Mouse (Mus musculus) spleen, postnatal 0 days (tissue): ENCODE data around the gene Krtap4-13. TPM values are rescaled to one million over a fixed set of nuclear protein-coding genes. Genes with fewer than 3 reads are reported as not detected.

Experiments used
- polyA plus RNA-seq: library from polyadenylated mRNA; unstranded; fragments of >200 nt; fragmentation: Nextera tagmentation; extraction: Ambion mirVana; gene quantifications from 2 replicates; pipeline ENCODE4 v1.2.1, GENCODE M21; 2015

Gene Krtap4-13
- not detected in 2 replicates for polyA plus RNA-seq

DNA sequence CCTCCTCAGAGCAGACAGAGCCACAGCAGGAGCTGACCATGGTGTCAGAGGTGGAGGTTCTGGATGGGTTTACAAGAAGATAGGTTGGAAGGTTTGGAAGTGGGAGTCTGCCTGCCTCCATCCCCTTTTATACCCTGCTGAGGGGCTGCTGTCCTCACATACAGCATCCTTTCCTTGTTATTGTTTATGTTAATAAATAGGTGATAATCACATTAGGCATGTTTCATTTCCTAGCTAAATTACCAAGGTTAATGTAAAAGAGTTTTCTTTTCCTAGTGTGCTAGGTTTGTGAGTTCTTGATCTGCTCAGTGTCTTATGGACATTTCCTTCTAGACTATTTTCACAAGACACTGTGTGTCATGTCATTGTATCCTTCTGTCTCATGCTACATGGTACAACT lies at the start of gene Krtap4-13:
Gene Krtap4-13, minus strand, starts transcription at position 101 of the 400 bp plus-strand sequence.

DNA sequence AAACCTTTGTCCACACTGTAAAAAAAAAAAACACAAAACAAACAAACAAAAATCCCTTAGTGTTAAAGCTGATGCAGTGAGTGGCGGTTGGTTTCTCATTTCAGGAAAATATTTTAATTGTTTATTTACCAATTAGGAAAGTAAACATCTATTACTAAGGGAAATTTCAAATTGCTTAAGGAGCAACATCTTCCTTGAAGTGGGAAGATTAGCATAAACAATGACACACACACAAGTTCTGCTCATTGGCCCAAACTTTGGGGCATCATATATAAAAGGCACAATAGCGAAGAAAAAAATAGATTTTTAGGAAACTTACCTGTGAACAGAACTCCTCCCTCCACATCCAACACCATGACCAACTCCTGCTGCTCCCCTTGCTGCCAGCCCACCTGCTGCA lies 47.9 kb upstream of the Krtap4-13 start, which contains the start of gene Gm11568:
Gene Gm11568, plus strand, starts transcription at position 301 of the 400 bp plus-strand sequence.

DNA sequence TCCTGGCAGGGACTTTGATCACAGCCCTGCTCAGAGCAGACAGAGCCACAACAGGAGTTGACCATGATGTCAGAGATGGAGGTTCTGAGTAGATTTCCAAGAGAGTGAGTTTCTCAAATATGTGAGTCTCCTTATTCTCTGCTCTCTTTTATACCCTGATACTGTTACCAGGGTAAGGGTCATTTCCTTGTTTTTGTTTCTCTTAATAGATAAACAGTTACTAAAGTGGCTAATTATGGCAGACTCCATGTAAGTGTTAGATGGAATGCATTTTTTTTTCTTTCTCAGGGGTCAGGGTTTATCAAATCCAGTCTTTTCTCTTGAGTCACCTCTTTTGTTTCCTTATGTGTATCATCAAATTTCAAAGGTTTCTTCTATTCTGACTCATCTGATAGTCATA lies 41.8 kb upstream of the Krtap4-13 start, which contains the start of gene Krtap4-16:
Gene Krtap4-16, minus strand, starts transcription at position 101 of the 400 bp plus-strand sequence.

GRCm38 (mm10) chr11:99837966-99838365 lies 28.3 kb upstream of the Krtap4-13 start, which contains the start of gene 2300003K06Rik:
Gene 2300003K06Rik, minus strand, starts transcription at chr11:99838066.

DNA sequence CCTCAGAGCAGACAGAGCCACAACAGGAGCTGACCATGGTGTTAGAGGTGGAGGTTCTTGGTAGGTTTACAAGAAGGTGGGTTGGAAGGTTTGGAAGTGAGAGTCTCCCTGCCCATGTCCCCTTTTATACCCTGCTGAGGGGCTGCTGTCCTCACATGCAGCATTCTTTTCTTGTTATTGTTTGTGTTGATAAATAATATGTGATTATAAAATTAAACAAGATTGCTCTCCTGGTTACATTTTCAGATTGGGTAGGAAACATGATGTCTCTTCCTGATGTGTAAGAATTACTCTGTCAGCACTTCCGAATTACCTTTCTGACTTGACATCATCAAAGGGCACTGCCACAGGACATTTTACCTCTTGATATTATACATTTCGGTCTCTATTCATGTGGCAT lies 5.9 kb upstream of the Krtap4-13 start, which contains the start of gene Gm11564:
Gene Gm11564, minus strand, starts transcription at position 101 of the 400 bp plus-strand sequence.

GRCm38 (mm10) chr11:99804346-99804745 lies 5.3 kb downstream of the Krtap4-13 start, which contains the start of gene Gm11554:
Gene Gm11554, minus strand, starts transcription at chr11:99804446.

DNA sequence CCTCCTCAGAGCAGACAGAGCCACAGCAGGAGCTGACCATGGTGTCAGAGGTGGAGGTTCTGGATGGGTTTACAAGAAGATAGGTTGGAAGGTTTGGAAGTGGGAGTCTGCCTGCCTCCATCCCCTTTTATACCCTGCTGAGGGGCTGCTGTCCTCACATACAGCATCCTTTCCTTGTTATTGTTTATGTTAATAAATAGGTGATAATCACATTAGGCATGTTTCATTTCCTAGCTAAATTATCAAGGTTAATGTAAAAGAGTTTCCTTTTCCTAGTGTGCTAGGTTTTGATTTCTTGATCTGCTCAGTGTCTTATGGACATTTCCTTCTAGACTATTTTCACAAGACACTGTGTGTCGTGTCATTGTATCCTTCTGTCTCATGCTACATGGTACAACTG lies 10.9 kb downstream of the Krtap4-13 start, which contains the start of gene Gm11569:
Gene Gm11569, minus strand, starts transcription at position 101 of the 400 bp plus-strand sequence.

GRCm38 (mm10) chr11:99793367-99793766 lies 16.3 kb downstream of the Krtap4-13 start, which contains the start of gene Gm11596:
Gene Gm11596, minus strand, starts transcription at chr11:99793467.

DNA sequence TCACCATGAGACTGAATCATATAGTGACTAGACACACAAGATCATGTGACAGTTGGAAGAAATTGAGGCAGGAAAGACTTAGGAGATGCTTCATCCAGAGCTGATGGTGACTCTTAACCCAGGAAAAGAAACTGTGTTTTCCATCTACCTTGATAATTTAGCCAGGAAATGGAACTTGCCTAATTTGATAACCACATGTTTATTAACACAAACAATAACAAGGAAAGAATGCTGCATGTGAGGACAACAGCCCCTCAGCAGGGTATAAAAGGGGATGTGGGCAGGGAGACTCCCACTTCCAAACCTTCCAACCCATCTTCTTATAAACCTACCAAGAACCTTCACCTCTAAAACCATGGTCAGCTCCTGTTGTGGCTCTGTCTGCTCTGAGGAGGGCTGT lies 24.8 kb downstream of the Krtap4-13 start, which contains the start of gene Krtap4-9:
Gene Krtap4-9, plus strand, starts transcription at position 301 of the 400 bp plus-strand sequence.

DNA sequence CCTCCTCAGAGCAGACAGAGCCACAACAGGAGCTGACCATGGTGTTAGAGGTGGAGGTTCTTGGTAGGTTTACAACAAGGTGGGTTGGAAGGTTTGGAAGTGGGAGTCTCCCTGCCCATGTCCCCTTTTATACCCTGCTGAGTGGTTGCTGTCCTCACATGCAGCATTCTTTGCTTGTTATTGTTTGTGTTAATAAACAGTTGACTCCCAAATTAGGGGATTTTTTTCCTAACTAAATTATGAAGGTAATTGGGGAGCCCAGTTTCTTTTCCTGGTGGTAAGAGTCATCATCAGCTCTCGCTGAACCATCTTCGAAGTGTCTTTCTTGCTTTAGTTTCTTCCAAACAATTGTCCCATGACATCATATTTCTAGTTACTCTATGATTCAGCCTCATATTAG lies 29.1 kb downstream of the Krtap4-13 start, which contains the start of gene Krtap4-8:
Gene Krtap4-8, minus strand, starts transcription at position 101 of the 400 bp plus-strand sequence.

DNA sequence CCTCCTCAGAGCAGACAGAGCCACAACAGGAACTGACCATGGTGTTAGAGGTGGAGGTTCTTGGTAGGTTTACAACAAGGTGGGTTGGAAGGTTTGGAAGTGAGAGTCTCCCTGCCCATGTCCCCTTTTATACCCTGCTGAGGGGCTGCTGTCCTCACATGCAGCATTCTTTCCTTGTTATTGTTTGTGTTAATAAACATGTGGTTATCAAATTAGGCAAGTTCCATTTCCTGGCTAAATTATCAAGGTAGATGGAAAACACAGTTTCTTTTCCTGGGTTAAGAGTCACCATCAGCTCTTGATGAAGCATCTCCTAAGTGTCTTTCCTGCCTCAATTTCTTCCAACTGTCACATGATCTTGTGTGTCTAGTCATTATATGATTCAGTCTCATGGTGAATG lies 36.9 kb downstream of the Krtap4-13 start, which contains the start of gene Gm11595:
Gene Gm11595, minus strand, starts transcription at position 101 of the 400 bp plus-strand sequence.

Other genes starting within 250 kb of the Krtap4-13 start
- gene Krtap3-1, start 243.3 kb downstream of the Krtap4-13 start, polyA plus RNA-seq: not detected in 2 replicates
- not detected in 2 replicates for gene Krtap1-5, start 228.9 kb downstream of the Krtap4-13 start, polyA plus RNA-seq
- gene Krtap1-4, start 226.2 kb downstream of the Krtap4-13 start, polyA plus RNA-seq: not detected in 2 replicates
- gene Krtap1-3, start 218.6 kb downstream of the Krtap4-13 start, polyA plus RNA-seq: not detected in 2 replicates
- gene Krtap9-3, start 211.8 kb downstream of the Krtap4-13 start, polyA plus RNA-seq: not detected in 2 replicates
- not detected in 2 replicates for gene Gm11938, start 206.6 kb downstream of the Krtap4-13 start, polyA plus RNA-seq
- gene Gm11937, start 199.7 kb downstream of the Krtap4-13 start, polyA plus RNA-seq: not detected in 2 replicates
- not detected in 2 replicates for gene Krtap2-4, start 195.0 kb downstream of the Krtap4-13 start, polyA plus RNA-seq
- gene Gm11562, start 189.5 kb downstream of the Krtap4-13 start, polyA plus RNA-seq: not detected in 2 replicates
- not detected in 2 replicates for gene Krtap4-1, start 181.7 kb downstream of the Krtap4-13 start, polyA plus RNA-seq
- gene Krtap4-2, start 174.8 kb downstream of the Krtap4-13 start, polyA plus RNA-seq: not detected in 2 replicates
- gene Krtap4-7, start 165.8 kb downstream of the Krtap4-13 start, polyA plus RNA-seq: not detected in 2 replicates
- gene Gm11555, start 159.7 kb downstream of the Krtap4-13 start, polyA plus RNA-seq: not detected in 2 replicates
- not detected in 2 replicates for gene Gm11563, start 150.9 kb downstream of the Krtap4-13 start, polyA plus RNA-seq
- not detected in 2 replicates for gene Krtap4-6, start 143.9 kb downstream of the Krtap4-13 start, polyA plus RNA-seq
- not detected in 2 replicates for gene Gm14190, start 119.2 kb downstream of the Krtap4-13 start, polyA plus RNA-seq
- gene Gm14180, start 75.6 kb downstream of the Krtap4-13 start, polyA plus RNA-seq: not detected in 2 replicates
- not detected in 2 replicates for gene Gm11595, start 37.0 kb downstream of the Krtap4-13 start, polyA plus RNA-seq
- not detected in 2 replicates for gene Krtap4-8, start 29.2 kb downstream of the Krtap4-13 start, polyA plus RNA-seq
- not detected in 2 replicates for gene Krtap4-9, start 24.7 kb downstream of the Krtap4-13 start, polyA plus RNA-seq
- gene Gm11596, start 16.4 kb downstream of the Krtap4-13 start, polyA plus RNA-seq: not detected in 2 replicates
- not detected in 2 replicates for gene Gm11569, start 11.0 kb downstream of the Krtap4-13 start, polyA plus RNA-seq
- gene Gm11554, start 5.4 kb downstream of the Krtap4-13 start, polyA plus RNA-seq: not detected in 2 replicates
- not detected in 2 replicates for gene Gm11564, start 5.8 kb upstream of the Krtap4-13 start, polyA plus RNA-seq
- gene 2300003K06Rik, start 28.2 kb upstream of the Krtap4-13 start, polyA plus RNA-seq: not detected in 2 replicates
- gene Krtap4-16, start 41.7 kb upstream of the Krtap4-13 start, polyA plus RNA-seq: not detected in 2 replicates
- gene Gm11568, start 48.0 kb upstream of the Krtap4-13 start, polyA plus RNA-seq: not detected in 2 replicates
- gene Gm11559, start 54.6 kb upstream of the Krtap4-13 start, polyA plus RNA-seq: not detected in 2 replicates
- not detected in 2 replicates for gene Krtap9-1, start 63.5 kb upstream of the Krtap4-13 start, polyA plus RNA-seq
- gene Gm11567, start 69.3 kb upstream of the Krtap4-13 start, polyA plus RNA-seq: not detected in 2 replicates
- not detected in 2 replicates for gene Krtap31-1, start 98.0 kb upstream of the Krtap4-13 start, polyA plus RNA-seq
- gene Gm11565, start 104.9 kb upstream of the Krtap4-13 start, polyA plus RNA-seq: not detected in 2 replicates
- gene Krtap31-2, start 126.4 kb upstream of the Krtap4-13 start, polyA plus RNA-seq: not detected in 2 replicates
- not detected in 2 replicates for gene Krtap9-5, start 138.6 kb upstream of the Krtap4-13 start, polyA plus RNA-seq
- not detected in 2 replicates for gene Krtap29-1, start 169.2 kb upstream of the Krtap4-13 start, polyA plus RNA-seq
- not detected in 2 replicates for gene Krtap16-1, start 176.7 kb upstream of the Krtap4-13 start, polyA plus RNA-seq
- gene Krtap17-1, start 184.1 kb upstream of the Krtap4-13 start, polyA plus RNA-seq: not detected in 2 replicates
- not detected in 2 replicates for gene Krt33a, start 206.3 kb upstream of the Krtap4-13 start, polyA plus RNA-seq
- gene Krt33b, start 220.0 kb upstream of the Krtap4-13 start, polyA plus RNA-seq: not detected in 2 replicates
- not detected in 2 replicates for gene Krt34, start 231.7 kb upstream of the Krtap4-13 start, polyA plus RNA-seq
- gene Krt31, start 240.7 kb upstream of the Krtap4-13 start, polyA plus RNA-seq: not detected in 2 replicates